Mouse (Mus musculus) bone marrow macrophage, adult 2 months (primary cell): ENCODE measurements around the gene Hus1b. TPM values are rescaled to one million over a fixed set of nuclear protein-coding genes. Genes with fewer than 3 reads are reported as not detected.

Source experiments
- H3K27ac ChIP-seq: 2 replicates; pipeline ENCODE4 v1.5.1; 2012; ENCODE audit warnings: low read depth, low read length; ENCODE audit not compliant: insufficient read depth
- H3K4me1 ChIP-seq: 2 replicates; pipeline ENCODE4 v1.6.1; 2012; ENCODE audit warnings: low read length; ENCODE audit not compliant: control insufficient read depth, insufficient read depth
- H3K4me3 ChIP-seq: 2 replicates; pipeline ENCODE4 v1.5.1; 2012; ENCODE audit warnings: mild to moderate bottlenecking, low read length, moderate library complexity; ENCODE audit not compliant: insufficient read depth
- CTCF ChIP-seq: IDR thresholded peaks from 2 replicates; pipeline ENCODE4 v1.5.1; 2012; ENCODE audit warnings: low read depth, mild to moderate bottlenecking, low read length, moderate library complexity
- POLR2A ChIP-seq: IDR thresholded peaks from 2 replicates; pipeline ENCODE4 v1.6.1; 2012; ENCODE audit warnings: mild to moderate bottlenecking, low read depth, low read length, borderline replicate concordance
- polyA plus RNA-seq: library from polyadenylated mRNA; stranded (reverse); fragments of >200 nt; gene quantifications from 2 replicates; pipeline ENCODE4 v1.2.4, GENCODE M21; 2012; ENCODE audit not compliant: missing spikeins, insufficient read depth, insufficient read length

Hus1b gene
- polyA plus RNA-seq: not detected in 2 replicates

GRCm38 (mm10) chr13:30947540-30947939 lies at the start of gene Hus1b:
Gene Hus1b, minus strand, starts transcription at chr13:30947759.
- TF ChIP-seq POLR2A (no peak), CTCF (no peak; the same call in 1 of the 2 replicates)
- Histone ChIP-seq H3K4me3 (no peak within 1 kb of the TSS), H3K4me1 (peaks cover 28% of the 10 kb centered on the region), H3K27ac (no peak within 1 kb of the TSS)

DNA sequence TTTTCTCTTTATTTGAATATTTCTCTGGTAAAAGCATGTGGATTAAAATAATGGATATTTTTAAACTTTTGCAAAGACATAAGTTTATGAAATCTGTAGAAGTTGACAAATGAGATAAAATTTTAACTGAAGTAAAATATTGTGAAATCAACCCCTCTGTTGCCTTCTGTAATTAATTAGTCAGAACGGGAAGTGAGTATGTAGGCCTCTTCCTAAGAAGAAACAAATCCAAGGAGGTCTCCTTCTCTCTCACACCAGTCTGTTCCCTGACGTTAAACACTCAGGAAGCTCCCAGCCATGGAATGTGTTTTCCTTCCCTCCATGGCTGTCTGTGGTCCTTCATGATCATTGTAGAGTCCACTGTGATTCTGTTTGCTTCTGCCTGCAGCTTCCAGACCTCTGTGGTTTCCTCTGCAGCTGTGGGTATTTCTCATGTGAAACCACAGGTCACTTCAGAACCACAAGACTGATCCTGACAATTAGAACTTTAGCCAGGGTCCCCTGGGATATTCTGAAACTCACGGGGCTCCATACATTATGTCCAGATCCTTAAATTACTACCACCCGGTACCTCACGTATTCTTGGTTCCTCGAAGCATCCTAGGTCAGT lies 46.8 kb upstream of the Hus1b start:
- H3K27ac ChIP-seq: peak overlapping the region; percentile 41
- H3K4me3 ChIP-seq: no peak overlapping the region
- TF ChIP-seq POLR2A: no peak
- no peak for TF ChIP-seq CTCF
- H3K4me1 ChIP-seq: peaks cover 12% of the 10 kb centered on the region

GRCm38 (mm10) chr13:30993819-30994218 lies 46.3 kb upstream of the Hus1b start:
- TF ChIP-seq CTCF: no peak
- TF ChIP-seq POLR2A: no peak
- Histone ChIP-seq H3K4me1 (peaks cover 12% of the 10 kb centered on the region), H3K27ac (no peak overlapping the region), H3K4me3 (no peak overlapping the region)

DNA sequence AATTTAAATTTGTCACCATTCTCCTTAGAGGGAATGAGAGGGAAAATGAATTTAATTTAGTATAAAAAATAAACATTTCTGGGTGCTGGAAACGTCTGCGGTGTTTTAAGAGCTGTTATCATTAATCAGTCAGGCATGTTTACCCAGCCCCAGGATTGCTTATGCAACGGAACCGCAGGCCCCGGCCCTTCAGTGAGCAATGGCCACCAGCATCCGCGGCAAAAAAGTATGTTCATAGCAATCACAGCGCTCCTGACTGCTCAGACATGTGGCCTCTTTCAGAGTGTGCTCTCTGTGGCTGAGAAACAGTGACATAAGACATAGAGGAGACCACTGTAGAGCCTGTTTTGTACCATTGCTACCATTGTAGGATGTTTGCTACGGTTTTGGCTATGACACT lies 42.7 kb upstream of the Hus1b start:
- no peak overlapping the region for H3K27ac ChIP-seq
- no peak for TF ChIP-seq POLR2A
- TF ChIP-seq CTCF: no peak
- H3K4me1 ChIP-seq: peaks cover 26% of the 10 kb centered on the region
- H3K4me3 ChIP-seq: no peak overlapping the region

DNA sequence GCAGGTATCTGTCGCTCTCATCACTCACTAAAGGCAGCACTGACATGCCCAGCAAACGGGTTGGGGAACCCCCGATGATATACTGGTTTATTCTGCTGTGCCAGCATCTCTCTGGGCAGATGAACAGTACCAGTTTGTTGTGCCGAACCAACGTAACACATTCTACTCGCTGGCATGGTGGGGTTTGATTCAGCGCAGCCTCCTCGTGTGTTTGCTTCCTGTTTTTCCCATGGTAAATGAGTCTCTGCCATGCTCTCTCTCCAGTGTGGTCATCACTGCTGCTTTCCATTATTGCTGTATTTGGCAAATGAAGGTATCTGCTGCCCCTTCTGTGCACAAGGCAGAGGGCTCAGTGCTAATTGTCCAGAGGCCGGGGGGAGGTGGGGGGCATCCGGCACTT lies 42.2 kb upstream of the Hus1b start:
- Histone ChIP-seq H3K4me1 (peaks cover 24% of the 10 kb centered on the region), H3K27ac (no peak overlapping the region)

DNA sequence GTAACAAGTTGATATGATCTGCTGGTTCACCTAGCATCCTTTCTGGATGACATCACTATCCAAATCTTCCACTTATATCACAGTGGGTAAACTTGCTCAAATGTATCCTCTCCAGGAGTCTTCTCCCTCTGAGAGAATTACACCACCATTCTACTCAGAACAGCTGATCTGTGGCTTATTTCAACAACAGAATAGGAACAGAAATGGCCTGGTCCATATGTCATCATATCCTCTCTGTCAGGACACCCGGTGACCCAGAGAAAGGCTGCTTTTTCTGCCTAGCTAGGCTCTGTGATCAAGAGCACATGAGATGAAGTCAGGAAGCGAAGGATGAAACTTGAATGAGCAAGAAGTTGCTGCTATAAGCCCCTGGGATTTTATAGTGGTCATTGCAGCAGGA lies 40.1 kb upstream of the Hus1b start:
- H3K4me3 ChIP-seq: no peak overlapping the region
- TF ChIP-seq CTCF: no peak
- no peak for TF ChIP-seq POLR2A
- H3K27ac ChIP-seq: no peak overlapping the region
- peaks cover 17% of the 10 kb centered on the region for H3K4me1 ChIP-seq

More for the DNA sequence above, 42.2 kb upstream of the Hus1b start:
- TF ChIP-seq POLR2A: no peak
- no peak for TF ChIP-seq CTCF
- H3K4me3 ChIP-seq: no peak overlapping the region

GRCm38 (mm10) chr13:30986934-30987455 lies 39.4 kb upstream of the Hus1b start:
- Histone ChIP-seq H3K4me3 (peak overlapping the region; percentile 56), H3K27ac (peak overlapping the region; percentile 6; the same call in 1 of the 2 replicates), H3K4me1 (peaks cover 17% of the 10 kb centered on the region)
- TF ChIP-seq POLR2A: no peak
- no peak for TF ChIP-seq CTCF

GRCm38 (mm10) chr13:30985598-30986466 lies 38.3 kb upstream of the Hus1b start:
- Histone ChIP-seq H3K27ac (peak overlapping the region; percentile 64), H3K4me3 (peak overlapping the region; percentile 56), H3K4me1 (peaks cover 17% of the 10 kb centered on the region)
- TF ChIP-seq POLR2A (no peak), CTCF (no peak)

GRCm38 (mm10) chr13:30985275-30985597 lies 37.7 kb upstream of the Hus1b start:
- H3K4me1 ChIP-seq: peaks cover 17% of the 10 kb centered on the region
- H3K27ac ChIP-seq: peak overlapping the region; percentile 64
- no peak for TF ChIP-seq POLR2A
- TF ChIP-seq CTCF: no peak
- peak overlapping the region; percentile 56 for H3K4me3 ChIP-seq

DNA sequence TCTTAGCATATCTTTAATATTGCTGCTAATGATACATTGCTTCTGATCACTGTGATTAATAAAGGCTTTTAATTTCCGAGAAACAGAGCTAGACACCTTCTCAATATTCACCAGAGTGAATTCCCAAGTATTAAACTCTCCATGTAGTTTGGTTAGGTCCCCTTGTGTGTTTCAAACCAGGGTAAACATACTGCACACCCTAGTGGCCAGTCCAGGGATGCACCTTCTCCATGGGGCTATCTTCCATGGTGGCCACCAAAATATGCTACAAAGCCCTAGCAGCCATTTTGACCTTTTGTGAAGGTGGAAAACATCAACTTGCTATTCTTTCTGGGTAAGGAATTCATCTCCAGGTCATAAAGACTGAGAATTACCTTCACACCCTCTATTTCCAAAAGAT lies 34.1 kb upstream of the Hus1b start:
- TF ChIP-seq POLR2A: no peak
- TF ChIP-seq CTCF: 0 out of 2 replicates have a peak, but pooled peaks have one; percentile 28
- Histone ChIP-seq H3K4me1 (peaks cover 4% of the 10 kb centered on the region), H3K4me3 (no peak overlapping the region), H3K27ac (no peak overlapping the region)
